Mouse (Mus musculus): ENCODE data around the gene Rps12-ps3. TPM values are rescaled to one million over a fixed set of nuclear protein-coding genes. Genes with fewer than 3 reads are reported as not detected.

The Rps12-ps3 gene
- not detected for polyA plus RNA-seq (2014; fragmentation: Illumina TruSeq; extraction: RNeasy Lipid Tissue Mini Kit (QIAGEN cat#74804); ENCODE audit: low read depth, low replicate concordance)

DNA sequence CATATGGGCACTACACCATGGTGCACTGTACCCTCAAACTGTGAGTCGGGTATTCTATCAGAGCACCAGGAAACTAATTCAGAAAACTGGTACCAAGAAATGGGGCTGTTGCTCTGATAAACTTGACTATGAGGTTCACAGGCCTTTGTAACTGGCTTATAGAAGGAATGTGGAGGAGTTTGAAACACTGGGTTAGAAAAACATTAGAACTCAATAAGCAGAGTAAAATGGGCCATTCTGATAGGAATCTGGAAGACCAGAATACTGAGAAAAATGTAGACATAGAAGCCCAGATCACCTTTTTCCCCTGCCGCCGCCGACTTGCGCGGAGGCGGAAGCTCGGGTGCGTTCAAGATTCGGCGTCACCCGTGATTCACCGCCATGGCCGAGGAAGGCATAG is at the start of gene Rps12-ps3:
TSS of gene Rps12-ps3 (plus strand) at position 301 of the 400 bp plus-strand sequence.

DNA sequence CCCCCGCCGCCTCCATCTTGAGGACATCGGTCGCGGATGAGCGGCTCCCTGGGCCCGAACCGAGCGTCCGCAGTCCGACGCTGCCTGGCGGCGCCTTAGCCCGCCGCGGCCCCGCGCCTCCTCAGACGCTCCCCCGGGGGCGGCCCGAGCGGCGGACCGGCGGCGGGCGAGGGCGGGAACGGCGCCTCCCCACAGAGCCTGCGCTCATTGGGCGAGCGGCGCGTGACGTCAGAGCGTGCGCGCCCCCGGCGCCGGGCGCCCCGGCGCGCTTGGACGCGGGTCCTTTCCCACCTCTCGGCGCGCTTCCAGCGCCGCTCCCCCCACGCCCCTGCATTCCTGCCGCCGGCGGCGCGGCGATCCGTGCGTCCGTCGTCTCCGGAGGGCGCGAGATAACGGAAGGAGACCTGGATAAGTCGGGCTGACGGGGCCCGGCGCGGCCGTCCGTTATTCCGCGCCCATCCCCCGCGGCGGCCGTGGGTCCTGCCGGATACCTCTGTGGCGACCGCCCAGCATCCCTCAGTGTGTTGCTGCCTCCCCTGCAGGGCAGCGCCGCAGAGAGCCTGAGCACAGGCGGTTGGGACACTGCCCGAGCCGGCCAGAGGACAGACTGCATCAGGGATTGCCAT is 23.7 kb downstream of the Rps12-ps3 start, which contains the start of gene Pdzd8:
TSS of gene Pdzd8 (minus strand) at position 123 of the 626 bp plus-strand sequence.

Other genes with a start within 250 kb of the Rps12-ps3 start
- 56.7 TPM for gene Shtn1, start 246.2 kb upstream of the Rps12-ps3 start, polyA plus RNA-seq (2014; fragmentation: Illumina TruSeq; extraction: RNeasy Lipid Tissue Mini Kit (QIAGEN cat#74804); ENCODE audit: low read depth, low replicate concordance)
- not detected for gene Vax1, start 152.2 kb upstream of the Rps12-ps3 start, polyA plus RNA-seq (2014; fragmentation: Illumina TruSeq; extraction: RNeasy Lipid Tissue Mini Kit (QIAGEN cat#74804); ENCODE audit: low read depth, low replicate concordance)
- gene Kcnk18, start 103.1 kb upstream of the Rps12-ps3 start, polyA plus RNA-seq (2014; fragmentation: Illumina TruSeq; extraction: RNeasy Lipid Tissue Mini Kit (QIAGEN cat#74804); ENCODE audit: low read depth, low replicate concordance) = not detected
- 40.4 TPM for gene Slc18a2, start 61.4 kb upstream of the Rps12-ps3 start, polyA plus RNA-seq (2014; fragmentation: Illumina TruSeq; extraction: RNeasy Lipid Tissue Mini Kit (QIAGEN cat#74804); ENCODE audit: low read depth, low replicate concordance)
- 77.7 TPM for gene Pdzd8, start 23.5 kb downstream of the Rps12-ps3 start, polyA plus RNA-seq (2014; fragmentation: Illumina TruSeq; extraction: RNeasy Lipid Tissue Mini Kit (QIAGEN cat#74804); ENCODE audit: low read depth, low replicate concordance)
- gene Emx2, start 136.1 kb downstream of the Rps12-ps3 start, polyA plus RNA-seq (2014; fragmentation: Illumina TruSeq; extraction: RNeasy Lipid Tissue Mini Kit (QIAGEN cat#74804); ENCODE audit: low read depth, low replicate concordance) = not detected